Mouse (Mus musculus) ovary, adult 18-20 months (tissue): ENCODE data around the gene Hamp2.
"Not testable (repeated sequence)": the region's sequence is repeated elsewhere in the genome, so short reads cannot be mapped to it uniquely, and the experiment has no call there.

Source experiments
- DNase-seq: peaks from one replicate; pipeline ENCODE4 v3.0.0; 2022; ENCODE audit warnings: low spot score, mixed read lengths

The Hamp2 gene

GRCm38 (mm10) chr7:30924581-30924980 lies at the start of gene Hamp2:
Gene Hamp2 (minus strand): TSS chr7:30924681.
- not testable (repeated sequence) for DNase-seq

DNA sequence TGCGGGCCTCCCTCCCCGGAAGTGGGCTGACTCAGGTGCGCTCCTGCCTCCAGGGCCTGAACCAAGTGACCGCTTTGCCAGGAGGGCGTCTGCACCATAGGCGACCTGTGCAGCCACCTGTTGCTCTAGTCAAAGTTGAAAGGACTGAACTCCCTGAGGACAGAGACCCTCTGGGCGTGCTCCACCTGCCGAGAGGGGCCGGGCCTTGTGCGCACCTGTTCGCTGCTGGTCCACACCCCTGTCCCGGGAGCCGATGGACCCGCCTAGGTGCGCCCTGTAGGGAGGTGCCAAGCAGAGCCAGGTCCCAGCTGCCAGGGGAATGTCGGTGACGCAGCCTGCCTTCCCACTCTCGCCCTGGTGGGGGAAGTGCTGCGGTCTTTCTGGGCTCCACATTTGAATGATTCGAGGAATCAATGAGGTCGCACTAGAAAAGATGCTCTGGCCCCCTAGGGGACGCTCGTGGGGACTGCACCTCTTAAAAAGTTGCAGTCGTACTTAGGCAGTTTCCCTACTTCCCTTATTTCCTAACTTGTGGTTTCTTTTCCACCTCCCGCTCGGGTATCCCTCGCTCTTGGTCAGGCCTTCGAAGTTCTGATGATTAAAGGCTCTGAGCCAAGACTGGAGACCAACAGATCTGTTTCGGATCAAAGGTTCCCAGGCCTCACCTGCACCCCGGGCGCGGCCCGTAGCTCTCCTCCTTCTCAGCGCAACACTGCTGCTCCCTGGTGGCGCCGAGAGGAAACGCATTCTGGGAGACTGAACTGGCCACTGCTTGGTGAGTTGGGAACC lies 49.2 kb upstream of the Hamp2 start, which contains the start of gene Fam187b:
Fam187b (plus strand) TSS at position 290 of the 789 bp plus-strand sequence.
- DNase-seq: peak; percentile 80

- no peak for DNase-seq
Observed at GRCm38 (mm10) chr7:30973251-30973500, 48.7 kb upstream of the Hamp2 start, which contains the start of gene Lsr. Gene Lsr (minus strand): TSS chr7:30973464.

DNA sequence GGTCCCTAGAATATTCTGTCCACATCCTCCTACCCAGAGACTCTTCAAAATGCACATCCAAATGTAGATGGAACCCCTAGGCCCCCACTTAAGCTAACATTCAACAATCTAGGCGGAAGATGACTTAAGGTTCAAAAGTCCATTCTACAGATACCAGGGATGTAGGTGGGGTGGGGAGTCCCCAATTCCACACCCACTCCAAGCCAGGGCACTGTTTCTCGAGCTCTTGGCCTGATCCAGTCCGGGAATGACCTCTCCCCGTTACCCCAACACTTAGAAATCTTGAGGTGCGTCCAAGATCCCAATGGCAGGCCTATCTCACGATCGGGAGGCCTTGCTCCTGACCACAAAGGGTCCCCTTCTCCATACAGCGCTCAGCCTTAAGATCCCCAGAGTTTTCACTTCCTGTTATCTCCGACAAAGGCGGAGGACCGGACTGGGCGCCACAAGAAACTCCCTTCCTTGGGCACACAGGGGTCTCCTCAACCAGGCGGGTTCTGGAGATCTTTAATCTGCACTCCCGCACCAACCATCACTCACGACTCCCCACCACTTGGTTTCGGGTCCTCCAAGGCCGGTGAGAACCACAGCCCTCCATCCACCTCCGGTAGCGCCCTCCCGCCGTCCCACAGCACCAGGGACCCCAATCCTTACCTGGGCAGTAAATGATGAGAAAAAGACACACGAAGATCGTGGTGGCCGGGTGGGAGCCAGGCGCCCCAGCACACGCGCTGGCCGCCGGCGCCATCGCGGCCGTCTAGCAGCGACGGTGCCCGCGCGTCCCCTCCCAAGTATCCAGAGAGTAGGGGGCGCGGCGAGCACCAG lies 48.2 kb upstream of the Hamp2 start:
- DNase-seq: no peak

- no peak for DNase-seq
Observed at GRCm38 (mm10) chr7:30971901-30972300, 47.4 kb upstream of the Hamp2 start.

GRCm38 (mm10) chr7:30969174-30969573 lies 44.7 kb upstream of the Hamp2 start:
- no peak for DNase-seq

DNA sequence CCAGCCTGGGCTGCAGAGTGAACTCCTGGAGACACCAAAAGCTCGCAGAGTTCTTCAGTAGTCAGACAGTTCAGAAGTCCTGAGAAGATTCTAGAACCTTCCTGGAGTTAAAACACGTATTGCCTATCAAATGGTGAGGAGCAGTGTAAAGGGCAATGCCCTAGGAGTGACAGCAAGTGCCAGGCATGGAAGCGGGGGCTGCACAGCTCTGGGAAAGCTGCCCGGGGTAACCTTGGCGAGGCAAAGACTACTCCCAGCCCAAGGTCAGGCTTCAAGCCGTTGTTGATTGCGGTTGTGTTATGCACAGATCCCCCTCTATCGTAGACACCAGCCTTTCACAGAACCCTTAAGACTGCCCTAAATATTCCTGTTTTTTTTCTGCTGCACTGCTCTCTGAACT lies 44.1 kb upstream of the Hamp2 start:
- DNase-seq: peak; percentile 85

GRCm38 (mm10) chr7:30966657-30967056 lies 42.2 kb upstream of the Hamp2 start:
- no peak for DNase-seq

DNA sequence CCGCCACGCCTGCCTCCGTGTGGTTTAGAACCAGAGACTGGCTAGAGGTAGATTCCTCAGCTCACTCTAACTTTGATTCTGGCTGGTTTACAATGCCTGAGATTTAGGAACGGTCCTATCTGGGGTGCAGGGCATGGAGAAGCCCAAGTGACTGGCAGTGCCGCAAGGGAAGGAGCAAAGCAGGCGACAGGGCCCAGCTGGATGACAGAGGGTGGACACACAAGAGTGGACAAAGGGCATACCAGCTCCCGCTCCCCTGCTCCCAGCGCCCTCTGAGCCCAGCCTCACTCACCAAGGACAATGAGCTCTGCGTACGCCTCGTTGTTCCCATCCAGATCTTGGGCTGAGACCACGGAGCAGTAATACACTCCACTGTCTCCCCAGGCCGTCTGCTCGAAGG lies 41.2 kb upstream of the Hamp2 start:
- no peak for DNase-seq

DNA sequence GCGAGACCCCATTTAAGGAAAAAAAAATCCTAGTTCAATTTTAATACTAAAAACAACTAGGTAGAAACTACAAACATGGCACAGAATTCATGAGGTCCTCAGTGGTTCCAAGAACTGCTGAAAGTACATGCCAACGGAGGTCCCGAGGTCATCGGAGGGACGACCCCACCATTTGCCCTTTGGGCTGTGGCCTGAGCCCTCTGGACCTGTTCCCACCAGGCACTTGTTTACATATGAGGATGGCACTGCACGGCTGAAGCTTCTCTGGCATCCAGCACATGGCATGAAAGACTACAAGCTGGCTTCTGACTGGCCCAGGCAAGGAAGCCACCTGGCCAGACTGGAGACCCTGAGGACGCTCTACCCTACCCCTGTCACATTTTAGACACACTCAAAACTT lies 39.9 kb upstream of the Hamp2 start:
- no peak for DNase-seq

DNA sequence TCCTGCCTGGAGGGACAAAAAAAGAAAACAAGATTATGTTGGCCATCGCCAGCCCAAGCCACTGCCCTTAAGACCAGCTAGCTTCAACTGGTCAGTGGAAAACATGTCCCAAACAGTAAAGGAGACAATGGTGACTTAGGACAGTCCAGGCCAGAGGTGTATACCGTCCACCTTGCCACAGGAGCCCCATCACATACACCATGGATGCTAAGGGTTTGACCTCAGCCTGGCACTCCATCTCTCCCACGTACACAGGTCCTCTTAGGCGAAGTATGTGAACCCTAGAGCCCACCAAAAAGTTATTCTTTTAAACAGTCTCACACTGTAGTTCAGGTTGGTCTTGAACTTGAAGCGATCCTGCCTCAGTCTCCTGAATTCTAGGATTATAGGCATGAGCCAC lies 38.4 kb upstream of the Hamp2 start:
- DNase-seq: no peak

GRCm38 (mm10) chr7:30959786-30960349 lies 35.4 kb upstream of the Hamp2 start:
- DNase-seq: no peak

DNA sequence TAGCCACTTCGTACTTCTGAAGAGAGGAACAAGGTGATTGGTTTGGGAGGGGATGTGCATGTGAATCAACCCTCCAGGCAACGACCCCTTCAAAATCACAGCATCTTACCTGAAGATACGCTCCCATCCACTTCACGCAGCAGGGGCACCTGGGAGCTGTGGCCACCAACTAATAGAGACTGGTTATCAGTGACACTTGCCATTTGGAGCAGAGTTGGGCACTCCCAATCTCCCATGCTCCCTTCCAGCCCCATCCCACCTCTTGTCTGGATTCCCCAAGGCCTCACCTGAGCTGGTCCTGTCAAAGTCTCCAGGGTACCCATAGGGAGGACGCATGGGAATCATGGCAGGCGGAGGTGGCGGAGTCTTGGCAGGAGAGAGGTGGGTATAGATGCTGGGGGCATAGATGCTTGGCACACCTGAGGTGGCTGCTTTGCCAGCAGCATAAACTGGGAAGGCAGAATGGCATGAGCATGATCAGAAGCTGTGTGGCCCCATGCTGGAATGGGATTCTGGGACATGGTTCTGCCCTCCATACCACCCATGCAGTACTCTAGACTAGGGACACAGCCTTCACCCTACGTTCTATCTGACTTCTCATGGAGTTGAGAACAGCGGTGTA lies 34.5 kb upstream of the Hamp2 start:
- no peak for DNase-seq

GRCm38 (mm10) chr7:30958109-30958865 lies 33.8 kb upstream of the Hamp2 start:
- DNase-seq: no peak

DNA sequence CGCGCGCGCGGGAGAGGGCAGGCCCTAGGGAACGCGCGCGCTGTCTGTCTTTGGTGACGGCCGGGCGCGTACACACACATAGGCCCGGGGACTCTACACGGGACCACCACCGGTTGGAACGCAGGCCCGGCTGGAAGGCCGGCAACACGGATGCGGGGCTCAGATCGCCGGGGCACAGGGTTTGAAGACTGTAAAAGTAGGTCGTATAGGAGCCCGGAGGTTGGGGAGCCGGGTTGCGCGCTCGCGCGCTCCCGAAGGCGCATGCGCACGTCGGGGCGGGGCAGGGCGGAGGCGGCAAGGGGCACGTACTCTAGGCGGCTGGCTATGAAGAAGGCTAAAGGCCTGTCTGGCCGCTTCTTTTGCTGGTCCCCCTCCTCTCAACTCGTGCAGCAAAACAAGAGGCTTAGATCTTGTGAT lies 32.9 kb upstream of the Hamp2 start:
- peak; percentile 83 for DNase-seq

DNA sequence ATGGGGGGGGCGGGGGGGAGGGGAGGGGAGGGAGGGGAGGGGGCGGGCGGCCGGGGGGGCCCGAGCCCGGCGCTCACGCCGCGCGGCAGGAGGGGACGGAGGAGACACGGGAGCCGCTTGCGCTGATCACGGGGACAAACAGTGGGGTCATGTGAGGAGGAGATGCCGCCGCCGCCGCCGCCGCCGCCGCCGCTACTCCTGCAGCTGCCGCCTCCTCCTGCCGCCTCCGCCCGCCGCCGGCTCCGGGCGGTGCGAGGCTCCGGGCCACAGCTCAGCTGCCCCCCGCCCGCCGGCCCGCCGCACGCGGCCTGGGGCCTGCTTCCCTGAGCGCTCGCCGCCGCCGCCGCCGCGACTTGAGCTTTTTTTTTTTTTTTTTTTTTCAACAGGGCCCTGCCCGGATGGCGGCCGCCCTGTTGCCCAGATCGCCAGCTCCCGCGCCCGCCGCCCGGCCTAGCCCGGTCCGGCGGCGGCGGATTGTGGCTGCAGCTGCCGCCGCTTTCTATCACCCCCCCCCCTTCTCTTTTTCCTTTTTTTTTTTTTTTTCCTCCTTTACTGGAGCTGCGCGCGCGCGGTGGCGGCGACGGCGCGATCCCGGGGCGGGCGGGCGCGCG lies 32.4 kb upstream of the Hamp2 start, which contains the start of gene Usf2:
Usf2 (minus strand) TSS at position 48 of the 611 bp plus-strand sequence.
- peak; percentile 73 for DNase-seq

DNA sequence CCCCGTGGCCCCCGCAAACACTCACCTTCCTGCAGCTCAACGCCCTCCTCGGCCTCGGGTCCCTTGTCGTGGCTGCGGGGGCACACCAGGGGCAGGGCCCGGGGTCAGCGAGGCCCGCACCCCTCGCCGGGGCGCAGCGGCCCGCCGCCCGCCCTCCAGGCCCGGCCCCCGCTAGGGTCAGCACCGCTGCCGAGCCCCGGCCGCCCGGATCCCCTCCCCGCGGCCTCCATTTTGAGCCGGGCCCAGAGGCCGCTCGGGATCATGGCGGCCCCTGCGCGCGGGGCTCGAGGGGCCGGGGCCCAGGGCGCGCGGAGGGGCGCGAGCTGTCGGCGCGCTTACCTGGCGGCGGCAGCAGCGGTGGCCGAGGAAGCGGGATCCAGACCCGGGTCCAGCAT lies 31.9 kb upstream of the Hamp2 start:
- no peak for DNase-seq

DNA sequence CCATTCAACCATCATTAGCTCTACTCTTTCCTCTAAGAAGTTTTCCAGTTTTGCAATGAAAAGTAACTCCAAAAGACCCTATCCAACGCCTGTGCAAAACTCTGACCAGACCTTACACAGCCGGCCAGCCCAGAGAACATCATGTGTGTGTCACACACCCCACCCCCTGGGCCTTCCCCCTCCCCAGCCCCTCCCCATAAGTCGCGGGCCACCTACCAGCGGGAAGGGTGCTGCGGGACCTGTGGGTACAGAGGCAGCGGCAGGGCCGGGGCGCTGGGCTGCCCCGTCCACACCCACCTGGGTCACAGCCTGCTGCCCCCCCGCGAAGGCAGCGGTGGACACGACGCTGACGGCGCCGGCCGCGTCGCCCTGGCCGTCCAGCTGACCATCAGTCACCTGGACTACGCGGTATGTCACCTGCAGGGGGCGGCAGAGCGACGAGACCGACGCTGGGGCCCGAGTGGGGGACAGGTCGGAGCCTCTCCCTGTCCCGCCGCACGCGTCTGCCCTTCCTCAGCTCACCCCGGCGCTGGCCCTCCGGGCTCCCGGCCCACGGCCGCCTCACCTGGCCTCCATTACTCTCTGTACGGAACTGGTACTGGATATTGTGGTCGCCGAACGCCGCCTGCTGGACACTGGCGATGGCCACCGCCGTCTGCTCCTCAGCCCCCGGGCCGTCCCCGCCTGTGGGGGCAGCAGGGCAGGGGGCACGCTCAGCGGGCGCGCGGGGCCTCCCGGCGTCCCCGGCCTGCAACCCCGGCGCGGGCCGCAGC lies 31.3 kb upstream of the Hamp2 start:
- peak; percentile 77 for DNase-seq

DNA sequence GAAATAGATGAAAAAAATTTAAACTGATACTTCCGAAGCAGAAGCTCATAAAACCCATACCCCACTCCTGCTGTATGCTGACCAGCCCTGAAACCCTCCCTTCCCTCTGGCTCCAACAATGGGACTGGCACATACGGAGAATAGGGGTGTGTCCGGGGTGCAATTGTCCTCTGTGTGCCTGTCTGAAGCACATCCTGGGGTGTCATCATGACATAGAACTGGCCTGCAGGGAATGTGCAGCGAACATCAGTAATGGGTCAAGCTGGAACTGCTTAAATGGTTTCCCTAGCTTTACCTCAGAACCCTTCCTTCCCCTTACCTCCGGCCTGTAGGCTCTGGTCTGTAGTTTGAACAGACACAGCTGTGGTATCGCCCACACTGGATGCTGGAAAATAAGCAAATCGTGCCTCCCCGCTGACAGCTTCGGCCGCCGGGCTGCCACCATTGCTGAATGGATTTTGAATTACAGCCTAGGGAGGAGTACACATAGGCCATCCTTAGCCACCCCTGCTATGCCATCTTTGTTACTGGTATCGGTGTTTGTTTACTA lies 30.6 kb upstream of the Hamp2 start:
- DNase-seq: no peak

- DNase-seq: peak; percentile 69
Observed at GRCm38 (mm10) chr7:30954036-30954435, 29.6 kb upstream of the Hamp2 start.
